Mouse (Mus musculus): ENCODE data around the gene Cbr3.

Cbr3 gene

DNA sequence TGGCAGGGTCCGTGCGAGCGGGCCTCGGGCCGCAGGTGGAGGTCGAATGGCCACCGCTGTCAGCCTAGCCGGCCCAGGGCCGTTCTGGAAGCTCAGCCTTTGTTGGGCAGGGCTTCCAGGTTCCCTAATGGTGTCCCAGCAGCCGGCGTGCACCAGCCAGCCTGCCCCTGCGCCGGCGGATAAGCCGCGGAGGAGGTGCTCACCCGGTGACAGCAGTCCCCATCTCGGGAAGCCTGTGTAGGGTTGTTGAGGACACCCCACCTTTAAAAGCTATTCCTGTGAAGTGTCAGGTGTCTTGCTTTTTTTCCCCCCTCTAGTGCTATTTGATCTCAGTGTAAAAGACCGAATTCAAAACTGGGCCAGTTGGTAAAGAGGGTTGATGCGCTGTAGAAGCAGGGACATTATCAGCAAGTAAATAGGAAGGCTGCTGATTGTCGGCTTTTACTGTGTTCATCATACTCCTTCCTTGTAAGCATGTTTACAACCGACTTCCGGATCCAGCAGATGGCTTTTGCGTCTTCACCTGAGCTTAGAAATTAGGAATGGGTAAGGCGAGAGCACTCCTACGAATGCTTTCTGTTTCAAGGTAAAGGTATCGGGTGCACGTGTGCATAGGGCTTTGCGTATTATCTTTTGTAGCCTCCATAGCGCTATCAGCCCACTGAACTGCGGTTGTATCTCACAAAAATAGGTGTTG, 29.3 kb downstream of the Cbr3 start:
- no peak for DNase-seq

DNA sequence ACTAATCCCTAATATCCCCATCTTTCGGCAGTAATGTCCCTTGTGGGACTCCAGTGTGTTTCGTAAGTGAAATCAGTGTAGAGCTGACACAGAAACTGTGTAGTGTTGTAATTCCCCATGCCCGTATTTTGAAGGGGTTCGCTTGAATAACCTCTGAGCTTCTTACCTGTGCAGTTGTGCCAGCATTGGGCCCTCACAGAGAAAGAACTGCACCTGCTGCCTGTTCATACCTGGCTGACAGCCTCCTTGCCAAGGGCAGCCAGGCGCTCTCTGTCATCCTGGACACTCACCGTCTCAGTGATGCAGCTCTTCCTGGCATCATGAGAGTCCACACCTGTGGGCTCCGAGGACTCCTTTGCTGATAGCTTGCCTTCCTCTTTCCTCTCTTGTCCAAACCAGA, 30.0 kb downstream of the Cbr3 start:
- no peak for DNase-seq

DNA sequence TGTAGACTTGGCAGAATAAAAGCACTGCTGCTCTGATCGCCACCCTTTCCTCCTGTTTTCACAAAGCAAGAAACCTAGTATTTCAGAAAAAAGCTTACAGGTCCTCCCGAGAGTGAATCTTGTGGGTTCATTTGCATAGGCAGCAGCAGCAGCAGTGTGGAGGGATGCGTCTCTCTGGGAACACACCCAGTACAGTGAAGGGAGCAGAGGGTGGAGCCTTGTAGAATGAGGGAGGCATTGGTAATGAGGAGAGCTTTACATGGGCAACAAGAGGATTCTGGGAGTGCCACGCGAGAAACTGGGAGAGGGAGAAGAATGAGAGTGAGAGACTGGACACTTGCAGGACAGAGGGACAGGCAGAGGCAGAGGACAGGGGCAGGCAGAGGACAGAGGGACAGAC, 31.4 kb downstream of the Cbr3 start:
- no peak for DNase-seq

DNA sequence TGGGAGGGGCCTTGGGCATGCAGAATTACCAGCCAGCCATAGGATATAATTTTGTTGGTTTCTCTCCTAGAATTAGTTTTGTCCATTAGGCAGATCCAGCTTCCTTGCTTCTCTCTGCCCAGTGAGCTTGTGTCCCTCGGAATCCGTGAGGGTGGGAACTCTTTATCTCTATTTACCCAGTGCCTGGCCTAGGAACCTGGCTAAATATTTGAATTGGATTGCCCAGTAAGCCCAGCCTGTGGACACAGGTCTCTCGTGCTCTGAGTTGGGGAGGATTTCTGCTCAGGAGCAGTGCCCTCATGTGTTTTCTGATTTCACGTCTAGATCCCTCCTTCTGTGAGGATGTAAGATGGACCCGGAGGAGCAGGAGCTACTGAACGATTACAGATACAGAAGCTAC, 32.8 kb downstream of the Cbr3 start:
- DNase-seq, result no peak

DNA sequence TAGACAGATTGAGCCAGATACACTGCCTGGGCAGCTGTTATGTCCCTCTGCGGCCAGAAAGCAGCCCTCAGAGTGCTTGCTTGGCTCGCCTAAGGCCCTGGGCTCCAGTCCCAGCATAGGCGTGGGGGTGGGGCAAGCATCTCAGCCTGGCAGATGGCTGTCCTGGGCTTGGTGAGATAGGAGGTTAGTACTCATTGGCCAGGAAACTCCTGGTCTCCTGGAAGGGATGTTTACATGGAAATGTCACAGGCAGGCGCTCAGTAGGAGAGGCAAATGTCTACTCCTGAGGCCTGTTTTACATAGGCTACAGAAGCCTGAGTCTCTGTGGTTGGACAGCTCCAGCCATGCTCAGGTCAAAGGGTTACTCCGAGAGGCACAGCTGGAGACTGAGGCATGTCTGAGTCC, 34.3 kb downstream of the Cbr3 start:
- no peak for DNase-seq

DNA sequence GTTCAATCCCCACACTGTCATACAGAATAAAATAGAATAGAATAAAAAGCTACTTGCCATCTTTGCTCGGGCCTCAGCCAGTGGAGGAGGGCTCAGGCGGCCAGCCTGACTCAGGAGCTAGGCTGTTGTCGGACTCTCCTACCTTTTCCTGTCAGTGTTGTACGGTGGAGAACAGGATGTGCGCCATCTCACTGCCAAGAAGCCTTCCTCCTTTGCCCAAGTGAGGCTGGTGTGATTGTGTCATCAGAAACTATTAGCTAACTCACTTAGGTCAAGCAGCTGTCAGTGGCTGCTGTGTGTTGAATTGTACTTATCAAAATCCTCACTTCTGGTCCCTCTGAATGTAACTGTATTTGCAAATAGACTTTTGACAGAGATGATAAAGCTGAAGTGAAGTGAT, 38.8 kb downstream of the Cbr3 start:
- no peak for DNase-seq

DNA sequence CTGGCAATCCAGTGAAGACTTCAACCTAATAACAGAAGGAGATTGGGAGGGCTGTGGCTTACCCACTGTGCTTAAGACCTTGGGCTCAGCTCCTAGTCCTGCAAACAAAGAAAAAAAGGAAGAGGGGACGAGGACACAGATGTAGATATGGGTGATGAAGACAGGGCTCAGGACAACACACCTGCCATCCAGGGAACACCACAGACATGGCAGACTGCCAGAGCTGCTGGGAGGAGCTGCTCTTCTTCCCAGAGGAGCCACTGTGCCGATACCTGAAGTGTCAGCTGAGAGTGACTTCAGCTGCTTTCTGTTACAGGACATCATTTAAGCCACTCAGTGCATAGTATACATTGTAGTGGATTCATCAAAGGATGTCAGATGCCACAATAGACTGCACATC, 39.5 kb downstream of the Cbr3 start:
- DNase-seq, result no peak

DNA sequence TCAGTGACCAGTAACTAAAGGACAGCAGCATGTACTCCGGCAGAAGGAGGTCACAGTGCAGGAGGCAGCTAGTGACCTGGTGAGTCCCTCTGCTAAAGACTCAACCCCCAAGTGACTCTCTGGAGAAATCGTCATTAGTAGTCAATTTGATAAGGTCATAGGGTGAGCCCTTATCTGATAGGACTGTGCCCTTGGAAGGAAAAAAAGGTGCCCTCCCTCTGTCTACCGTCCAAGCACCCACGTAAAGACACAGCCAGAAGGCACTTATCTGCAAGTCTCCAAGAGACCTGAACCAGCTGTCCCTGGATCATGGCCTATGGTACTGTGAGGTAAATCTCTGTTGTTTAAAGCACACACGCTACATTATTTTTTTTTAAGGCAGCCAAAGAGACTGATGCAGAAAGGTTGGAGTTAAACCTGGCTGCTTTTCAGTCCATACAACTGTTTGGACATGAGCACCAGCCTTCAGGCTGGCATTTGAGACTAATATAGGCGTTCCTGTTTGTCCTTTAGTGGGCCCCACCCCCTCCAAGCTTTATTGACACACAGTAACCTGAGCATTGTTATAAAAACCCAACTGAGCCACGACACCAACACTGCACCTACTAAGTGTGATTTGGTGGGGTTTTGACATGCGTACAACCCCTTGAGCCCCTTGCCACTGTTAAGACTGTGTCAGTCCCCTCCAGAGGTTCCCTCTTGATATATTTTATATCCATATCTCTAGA, 42.6 kb downstream of the Cbr3 start:
- DNase-seq, result no peak

DNA sequence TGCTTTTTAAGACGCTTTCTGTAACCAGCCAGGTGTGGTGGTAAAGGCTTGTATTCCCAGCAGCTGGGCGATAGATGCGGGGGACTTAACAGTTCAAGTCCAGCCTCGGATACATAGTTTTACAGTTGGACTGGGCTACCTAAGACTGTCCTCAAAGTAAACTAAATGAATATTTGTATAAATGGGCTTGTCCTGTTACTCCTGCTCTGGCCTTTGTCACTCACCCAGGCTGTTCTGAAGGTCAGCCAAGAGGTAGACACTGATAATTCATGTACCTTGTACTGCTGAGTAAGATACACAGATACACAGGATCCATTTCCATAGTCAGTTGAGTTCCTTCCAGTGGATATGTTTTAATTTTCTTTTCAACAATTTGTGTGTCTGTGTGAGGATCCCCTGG, 43.2 kb downstream of the Cbr3 start:
- no peak for DNase-seq

DNA sequence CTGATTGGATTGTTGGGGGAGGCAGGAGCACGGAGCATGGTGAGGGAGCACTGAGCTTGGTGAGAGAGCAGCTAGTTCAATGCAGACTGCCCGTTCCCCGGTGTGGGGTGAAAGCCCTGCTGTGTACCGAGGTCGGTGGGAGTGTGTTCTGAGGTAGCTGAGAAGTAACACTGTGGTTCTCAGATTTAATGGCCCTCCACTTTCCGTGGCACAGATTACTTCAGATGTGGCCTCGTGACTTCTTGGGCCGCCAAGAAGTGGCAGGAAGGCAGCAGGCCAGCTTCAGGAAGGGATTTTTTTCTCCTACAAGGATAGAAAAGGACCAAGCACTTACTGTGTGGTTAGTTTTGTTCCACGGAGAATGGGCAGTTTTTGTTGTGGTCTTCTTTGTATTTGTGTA, 45.7 kb downstream of the Cbr3 start:
- DNase-seq, result no peak

DNA sequence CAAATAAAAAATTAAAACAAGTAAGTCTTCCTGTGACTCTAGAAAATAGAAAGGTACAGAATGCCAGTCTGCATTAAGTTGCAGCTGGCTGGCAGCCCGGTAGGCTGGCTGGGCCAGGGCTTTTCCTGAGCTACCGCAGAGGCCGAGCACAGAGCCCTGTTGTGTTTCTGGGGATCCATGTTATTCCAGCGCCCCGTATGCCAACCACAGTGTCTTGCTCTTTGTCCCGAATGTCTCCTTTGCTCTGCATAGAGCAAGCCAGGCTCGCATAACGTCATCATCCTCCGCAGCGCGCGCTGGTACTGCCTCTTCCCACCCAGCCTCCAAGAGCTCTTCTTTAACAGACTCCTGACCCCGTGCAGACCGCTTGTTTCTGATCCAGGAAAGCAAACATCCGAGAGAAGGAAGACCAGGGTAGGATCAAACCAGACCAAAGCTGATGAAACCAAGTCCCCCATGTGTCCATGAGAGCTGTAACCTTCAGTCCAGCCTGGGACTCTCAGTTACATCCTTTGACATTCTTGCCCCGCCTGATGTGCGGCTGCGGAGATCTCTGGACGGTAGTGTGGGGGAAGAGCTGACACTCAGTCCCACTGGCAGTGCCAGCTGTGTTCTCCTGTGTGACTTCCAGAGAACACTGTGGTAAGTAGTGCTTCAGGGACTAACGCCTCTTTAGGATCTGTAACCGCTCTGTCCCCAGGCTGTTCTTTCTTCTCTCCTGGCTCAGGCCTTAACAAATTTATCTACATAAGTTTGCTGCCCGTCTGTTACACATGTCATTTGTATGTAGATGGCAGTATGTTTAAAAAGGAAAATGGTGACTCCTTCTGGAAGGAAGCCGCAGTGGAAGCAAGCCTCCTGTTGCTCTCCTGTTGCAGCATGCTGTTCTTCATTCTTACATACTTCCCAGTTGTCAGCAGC, 47.0 kb downstream of the Cbr3 start:
- no peak for DNase-seq

DNA sequence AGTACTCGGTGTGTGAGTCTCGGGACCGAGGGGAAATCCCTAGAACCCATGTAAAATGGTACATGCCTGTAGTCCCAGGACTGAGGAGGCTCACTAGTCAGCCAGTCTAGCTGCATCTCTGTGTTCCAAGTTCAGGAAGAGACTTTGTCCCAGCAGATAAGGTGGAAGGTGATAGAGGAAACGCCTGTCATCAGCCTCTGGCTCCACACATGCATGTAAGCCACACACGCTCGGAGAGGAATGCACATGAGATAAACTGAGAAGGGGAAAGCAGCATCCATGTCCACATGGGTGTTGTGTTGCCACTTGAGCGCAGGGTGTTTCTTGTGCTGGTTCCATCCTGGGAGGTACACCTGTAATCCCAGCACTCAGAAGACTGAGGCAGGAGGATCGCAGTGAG, 48.3 kb downstream of the Cbr3 start:
- no peak for DNase-seq

DNA sequence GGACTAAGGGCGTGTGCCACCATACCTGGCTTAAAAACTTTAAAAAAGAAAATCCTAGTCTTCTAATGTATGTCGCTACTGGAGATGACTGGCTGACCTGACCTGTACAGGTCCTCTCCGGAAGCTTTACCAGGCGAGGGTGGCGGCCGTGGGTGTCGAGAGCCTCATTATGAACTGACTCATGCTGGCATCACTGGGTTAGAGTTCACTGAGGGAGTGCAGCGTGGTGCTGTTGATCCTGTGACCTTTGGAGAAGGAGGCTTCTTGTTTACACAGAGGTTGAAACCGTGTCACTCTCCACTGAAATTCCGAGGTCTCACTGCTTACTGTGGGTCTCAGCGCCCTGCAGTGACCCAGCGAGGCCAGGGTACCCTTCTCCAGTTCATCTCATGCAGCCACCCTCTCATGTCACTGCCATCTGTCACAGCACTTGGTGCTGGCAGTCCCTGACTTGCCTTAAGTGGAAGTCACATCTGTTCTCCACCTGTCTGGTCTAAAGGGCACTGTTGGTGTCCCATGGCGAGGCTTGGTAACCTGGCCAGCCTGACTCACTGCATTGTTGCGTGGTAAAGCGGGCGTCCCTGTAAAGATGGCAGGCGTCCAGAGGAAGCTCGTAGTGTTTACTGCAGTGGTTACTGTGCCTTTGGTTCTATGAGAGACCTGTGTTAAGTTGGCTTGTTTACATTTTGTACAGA, 50.0 kb downstream of the Cbr3 start:
- DNase-seq, result no peak

DNA sequence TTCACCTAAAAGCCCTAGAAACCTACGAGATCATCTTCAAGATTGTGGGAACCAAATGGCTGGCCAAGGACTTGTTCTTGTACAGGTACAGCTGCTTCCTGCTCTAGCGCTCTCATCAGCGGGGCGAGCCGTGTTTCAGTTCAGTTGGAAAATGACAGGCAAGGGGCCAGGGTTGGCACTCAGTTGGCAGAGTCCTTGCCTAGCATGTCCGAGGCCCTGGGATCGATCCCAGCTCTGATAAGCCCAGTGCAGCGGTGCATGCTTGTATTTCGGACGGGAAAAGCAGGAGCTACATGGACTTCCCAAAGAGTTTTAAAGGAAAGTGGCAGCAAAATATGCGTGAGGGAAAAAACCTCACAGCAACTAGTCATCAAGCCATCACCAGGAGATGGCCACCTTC, 56.2 kb downstream of the Cbr3 start:
- DNase-seq, result no peak
